In genomic region chr12:70111367-70112089, GRCm38 (mm10) we compare ENCODE assay signal across 8 mouse cellular contexts. TPM values are rescaled to one million over a fixed set of nuclear protein-coding genes. Genes with fewer than 3 reads are reported as not detected.
DNase-seq lines count a peak whose midpoint lies in the region; ATAC-seq and TF ChIP-seq lines count a peak whose summit lies in the region.

No protein-coding gene starts in this region.

- no peak for TF ChIP-seq RAD21 in CH12.LX (IDR thresholded peaks at IDR 0.05; ENCODE audit: low read depth, low read length)

- H3K9me3 ChIP-seq in CH12.LX (replicated peaks; ENCODE audit: low read length): no peaks in the 10 kb centered on the region
- no peaks in the 10 kb centered on the region for H3K9me3 ChIP-seq in heart, embryonic 14.5 days (ENCODE audit: control insufficient read depth, low read length)
- H3K9me3 ChIP-seq in neural tube, embryonic 14.5 days (ENCODE audit: control insufficient read depth, low read length): no peaks in the 10 kb centered on the region

- peaks cover 5% of the 10 kb centered on the region for H3K79me2 ChIP-seq in CH12.LX (replicated peaks; ENCODE audit: control insufficient read depth, extremely low read depth, insufficient read depth, poor library complexity, severe bottlenecking)

- H3K4me2 ChIP-seq in CH12.LX (ENCODE audit: insufficient read depth, low read depth, poor library complexity, severe bottlenecking): peak overlapping the region; percentile 78
- H3K4me2 ChIP-seq in heart, embryonic 14.5 days (ENCODE audit: low read length): peak overlapping the region; percentile 100
- peak overlapping the region; percentile 88 for H3K4me2 ChIP-seq in neural tube, embryonic 14.5 days (ENCODE audit: low read depth, low read length)

- peaks cover 5 to 46% of the 10 kb centered on the region in 2 experiments for H3K4me1 ChIP-seq in CH12.LX (ENCODE audit: control insufficient read depth in 1 of 2, insufficient read depth in 2 of 2)
- H3K4me1 ChIP-seq in heart, embryonic 14.5 days (ENCODE audit: control insufficient read depth in 2 of 2, insufficient read depth in 2 of 2, low read length in 2 of 2): peaks cover 3 to 12% of the 10 kb centered on the region in 2 experiments
- peaks cover 29% of the 10 kb centered on the region for H3K4me1 ChIP-seq in neural tube, embryonic 14.5 days (ENCODE audit: control insufficient read depth, insufficient read depth, low read length)

- in situ Hi-C loops in CH12.LX (cut with MboI; ENCODE audit: low pct_ligation_motif_present, low pct_unique_long_range_greater_than_20kb, low sequenced_read_pairs): no loop called here

- peaks cover 0 to 8% of the 10 kb centered on the region in 2 experiments for H3K36me3 ChIP-seq in CH12.LX (replicated peaks in 1 of 2; ENCODE audit: control insufficient read depth in 1 of 2, insufficient read depth in 1 of 2, low read length in 1 of 2)
- H3K36me3 ChIP-seq in heart, embryonic 14.5 days (ENCODE audit: control insufficient read depth, insufficient read depth, low read length): no peaks in the 10 kb centered on the region
- H3K36me3 ChIP-seq in neural tube, embryonic 14.5 days (ENCODE audit: control insufficient read depth, insufficient read depth, low read length): no peaks in the 10 kb centered on the region

- peak; percentile 86 for ATAC-seq in heart, embryonic 14.5 days (ENCODE audit: insufficient number of reproducible peaks, insufficient read depth, low FRiP score, low read depth)
- ATAC-seq in neural tube, embryonic 14.5 days (ENCODE audit: low read depth): peak; percentile 82

- TF ChIP-seq POLR2A in CH12.LX (IDR thresholded peaks at IDR 0.05; ENCODE audit: low read depth, low read length): peak; percentile 75

- TF ChIP-seq CTCF in CH12.LX (conservative IDR thresholded peaks at IDR 0.05 in 1 of 2, IDR thresholded peaks at IDR 0.05 in 1 of 2; ENCODE audit: low read depth in 2 of 2, low read length in 2 of 2): peak in 1 of 2 experiments; percentile 9; a peak in 1 of 4 replicates

- H3K27ac ChIP-seq in CH12.LX (ENCODE audit: insufficient read depth, low read depth): peak overlapping the region; percentile 61
- peak overlapping the region; percentile 89 to 92 for H3K27ac ChIP-seq in heart, embryonic 14.5 days (replicated peaks in 1 of 2; ENCODE audit: control insufficient read depth in 1 of 2, insufficient read depth in 1 of 2, low read depth in 2 of 2, low read length in 2 of 2)
- peak overlapping the region; percentile 91 for H3K27ac ChIP-seq in neural tube, embryonic 14.5 days (ENCODE audit: low read depth, low read length)

- H3K4me3 ChIP-seq in CH12.LX (replicated peaks in 1 of 3; ENCODE audit: low read depth in 2 of 3, low read length in 2 of 3, poor library complexity in 1 of 3): peak overlapping the region; percentile 69 to 97 (median 87)
- peak overlapping the region; percentile 90 to 95 for H3K4me3 ChIP-seq in heart, embryonic 14.5 days (ENCODE audit: control insufficient read depth in 1 of 2, insufficient read depth in 1 of 2, low read depth in 1 of 2, low read length in 2 of 2)
- H3K4me3 ChIP-seq in neural tube, embryonic 14.5 days (ENCODE audit: low read depth, low read length): peak overlapping the region; percentile 87

- WGBS in heart, embryonic 14.5 days: under 1% methylated on average over 89 of the region's 101 CpGs
- under 1% methylated on average over 84 of the region's 101 CpGs for WGBS in neural tube, embryonic 14.5 days

- TF ChIP-seq EP300 in CH12.LX (IDR thresholded peaks at IDR 0.05; ENCODE audit: low read length): no peak

- H3K27me3 ChIP-seq in CH12.LX (replicated peaks): peaks cover 13% of the 10 kb centered on the region
- H3K27me3 ChIP-seq in heart, embryonic 14.5 days (ENCODE audit: control insufficient read depth, insufficient read depth, low read length): no peaks in the 10 kb centered on the region
- H3K27me3 ChIP-seq in neural tube, embryonic 14.5 days (ENCODE audit: control insufficient read depth, insufficient read depth, low read length): no peaks in the 10 kb centered on the region

- dilution Hi-C loops in CH12.LX (cut with MboI; ENCODE audit: extremely low pct_ligation_motif_present, extremely low pct_unique_long_range_greater_than_20kb, low sequenced_read_pairs): no loop called here

- peak overlapping the region; percentile 99 for H3K9ac ChIP-seq in CH12.LX (ENCODE audit: insufficient read depth, low read depth)
- peak overlapping the region; percentile 94 for H3K9ac ChIP-seq in heart, embryonic 14.5 days (ENCODE audit: low read length)
- peak overlapping the region; percentile 96 for H3K9ac ChIP-seq in neural tube, embryonic 14.5 days (replicated peaks; ENCODE audit: low read depth, low read length)

- peak; percentile 60 for DNase-seq in CH12.LX (ENCODE audit: extremely low read depth)
- peak; percentile 53 for DNase-seq in c-Kit-positive CD71-negative TER-119-negative erythroid progenitor cells, embryonic 14.5 days (ENCODE audit: low read depth)
- peak; percentile 13 for DNase-seq in fibroblast of lung, adult 2 months (ENCODE audit: low read depth)
- DNase-seq in kidney, postnatal 10 days: peak; percentile 88
- DNase-seq in lung, adult 18-20 months: peak; percentile 80 to 85
- DNase-seq in testis, postnatal 10 days (ENCODE audit: low spot score): peak; percentile 76

TF ChIP-seq in CH12.LX, 34 proteins besides CTCF, POLR2A, EP300 and RAD21:
- TF ChIP-seq NELFE (IDR thresholded peaks at IDR 0.05; ENCODE audit: low read depth, low read length) (peak; percentile 63), CHD1 (IDR thresholded peaks at IDR 0.05; ENCODE audit: low read depth, low read length) (no peak), BHLHE40 (IDR thresholded peaks at IDR 0.05; ENCODE audit: low read depth, low read length) (peak; percentile 41), IRF4 (IDR thresholded peaks at IDR 0.05; ENCODE audit: low read depth, low read length) (0 out of 2 replicates have a peak, but pooled peaks have one; percentile 25), UBTF (IDR thresholded peaks at IDR 0.05; ENCODE audit: low read depth, low read length) (peak; percentile 68), SMC3 (IDR thresholded peaks at IDR 0.05; ENCODE audit: low read depth, low read length) (no peak), ELF1 (IDR thresholded peaks at IDR 0.05; ENCODE audit: low read depth, low read length) (no peak), SIN3A (IDR thresholded peaks at IDR 0.05; ENCODE audit: low read length) (peak; percentile 50; the same call in 1 of the 2 replicates), MYC (IDR thresholded peaks at IDR 0.05; ENCODE audit: low read depth, low read length) (peak; percentile 34; the same call in 1 of the 2 replicates), HCFC1 (IDR thresholded peaks at IDR 0.05; ENCODE audit: low read depth, low read length) (0 out of 2 replicates have a peak, but pooled peaks have one; percentile 21), NRF1 (IDR thresholded peaks at IDR 0.05; ENCODE audit: low read depth, low read length) (peak; percentile 63), TBP (conservative IDR thresholded peaks at IDR 0.05; ENCODE audit: low read depth, low read length) (no peak), MXI1 (IDR thresholded peaks at IDR 0.05; ENCODE audit: low read depth, low read length) (peak; percentile 88), ETS1 (conservative IDR thresholded peaks at IDR 0.05; ENCODE audit: low read depth, low read length) (no peak), ZMIZ1 (IDR thresholded peaks at IDR 0.05; ENCODE audit: low read depth, low read length) (peak; percentile 23; the same call in 1 of the 2 replicates)
TF ChIP-seq in CH12.LX: peak in this region for 10.

RNA-seq across cellular contexts. Expression of gene Nin, which starts 2.0 kb away (rescaled TPM):
- total RNA-seq in CH12.LX (2012; rRNA removed): 29.0 and 33.5 TPM in 2 replicates
- 34.1 and 37.2 TPM in 2 replicates for total RNA-seq in CH12.LX (2014; rRNA removed)
- polyA plus RNA-seq in CH12.LX (2012; ENCODE audit: insufficient read length, low read depth): 41.8 and 51.7 TPM in 2 replicates
- polyA plus RNA-seq in heart, embryonic 14.5 days (2014; fragmentation: Nextera tagmentation; extraction: Ambion mirVana): 10.8 and 11.5 TPM in 2 replicates
- 13.9 and 14.8 TPM in 2 replicates for polyA plus RNA-seq in neural tube, embryonic 14.5 days (2014; fragmentation: Nextera tagmentation; extraction: Ambion mirVana)

RNA-seq across cellular contexts. Expression of gene Abhd12b, which starts 42.4 kb away (rescaled TPM):
- total RNA-seq in CH12.LX (2012; rRNA removed) (not detected in 2 replicates), CH12.LX (2014; rRNA removed) (not detected in 2 replicates)
- 0.23 TPM in 1 of 2 replicates, not detected in the other for polyA plus RNA-seq in CH12.LX (2012; ENCODE audit: insufficient read length, low read depth)
- not detected in 2 replicates for polyA plus RNA-seq in heart, embryonic 14.5 days (2014; fragmentation: Nextera tagmentation; extraction: Ambion mirVana)
- 0.18 and 0.20 TPM in 2 replicates for polyA plus RNA-seq in neural tube, embryonic 14.5 days (2014; fragmentation: Nextera tagmentation; extraction: Ambion mirVana)

Comparison
In these comparisons a context has a peak if more than half of its experiments do, and no peak if none do; other contexts are left out.
1. Peak in every context shown above with its lines: DNase-seq, ATAC-seq, H3K4me3 ChIP-seq and H3K27ac ChIP-seq.
2. DNase-seq: peak in every context shown above with its lines; median percentile 88 in kidney, postnatal 10 days; 82 in lung, adult 18-20 months; 76 in testis, postnatal 10 days; 60 in CH12.LX; 53 in c-Kit-positive CD71-negative TER-119-negative erythroid progenitor cells, embryonic 14.5 days; 13 in fibroblast of lung, adult 2 months.